Mouse (Mus musculus): Measurements from ENCODE around the gene Upp2. TPM values are rescaled to one million over a fixed set of nuclear protein-coding genes. Genes with fewer than 3 reads are reported as not detected.

Gene Upp2
- total RNA-seq, 2 experiments from 2014 or later = not detected

GRCm38 (mm10) chr2:58549960-58550359, 17.1 kb upstream of the Upp2 start:
- no peak for ATAC-seq (replicated peaks; ENCODE audit: low FRiP score, poor library complexity, severe bottlenecking)

- no peak for ATAC-seq (replicated peaks; ENCODE audit: low FRiP score, poor library complexity, severe bottlenecking)
These were observed 16.6 kb upstream of the Upp2 start for GRCm38 (mm10) chr2:58550488-58550887.

DNA sequence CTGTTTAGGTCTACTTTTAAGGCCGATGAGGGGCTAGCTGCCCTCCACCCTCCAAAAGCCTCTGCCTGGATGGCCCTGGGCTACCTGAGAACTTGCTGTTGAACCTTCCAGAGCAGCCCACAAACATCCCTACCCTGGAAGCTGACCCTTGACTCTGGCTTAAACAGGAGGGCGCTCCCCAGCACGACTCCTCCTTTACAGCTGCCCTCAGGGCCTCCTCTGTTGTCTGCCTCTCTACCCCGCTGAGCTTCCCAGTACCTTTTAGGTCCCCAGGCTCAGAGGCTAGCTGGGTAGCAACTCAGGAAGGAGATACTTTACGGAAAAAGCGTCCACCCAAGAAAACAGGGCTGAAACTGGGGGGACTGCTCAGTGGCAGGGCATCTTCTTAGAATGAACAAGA, 15.2 kb upstream of the Upp2 start:
- ATAC-seq (replicated peaks; ENCODE audit: low FRiP score, poor library complexity, severe bottlenecking) = no peak

- ATAC-seq (replicated peaks; ENCODE audit: low FRiP score, poor library complexity, severe bottlenecking) = no peak
These were observed 14.8 kb upstream of the Upp2 start for GRCm38 (mm10) chr2:58552296-58552695.

GRCm38 (mm10) chr2:58557045-58557845, 9.9 kb upstream of the Upp2 start:
- no peak for ATAC-seq (replicated peaks; ENCODE audit: low FRiP score, poor library complexity, severe bottlenecking)

GRCm38 (mm10) chr2:58562137-58562536, 5.0 kb upstream of the Upp2 start:
- no peak for ATAC-seq (replicated peaks; ENCODE audit: low FRiP score, poor library complexity, severe bottlenecking)

DNA sequence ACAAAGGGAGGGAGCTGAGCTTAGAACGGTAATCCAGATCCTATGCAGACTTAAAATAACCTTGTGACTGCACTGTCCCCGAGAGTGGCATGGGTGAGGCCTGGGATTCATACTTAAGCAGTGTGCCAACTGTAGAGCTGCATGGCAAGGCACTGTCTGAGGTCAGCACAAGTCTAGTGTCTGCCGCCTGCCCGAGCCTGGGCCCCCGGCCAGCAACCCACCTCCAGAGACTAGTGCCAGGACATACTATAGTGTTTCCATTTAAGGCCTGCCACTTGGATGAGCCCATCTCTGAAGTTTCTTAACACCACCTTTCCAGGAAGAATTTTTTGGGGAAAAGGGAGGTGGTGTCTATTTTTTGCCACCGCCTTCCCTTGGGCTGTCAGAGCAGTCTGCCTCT, 1.8 kb upstream of the Upp2 start:
- no peak for ATAC-seq (replicated peaks; ENCODE audit: low FRiP score, poor library complexity, severe bottlenecking)

- no peak for ATAC-seq (replicated peaks; ENCODE audit: low FRiP score, poor library complexity, severe bottlenecking)
These were observed 1.1 kb upstream of the Upp2 start for GRCm38 (mm10) chr2:58566049-58566409.

DNA sequence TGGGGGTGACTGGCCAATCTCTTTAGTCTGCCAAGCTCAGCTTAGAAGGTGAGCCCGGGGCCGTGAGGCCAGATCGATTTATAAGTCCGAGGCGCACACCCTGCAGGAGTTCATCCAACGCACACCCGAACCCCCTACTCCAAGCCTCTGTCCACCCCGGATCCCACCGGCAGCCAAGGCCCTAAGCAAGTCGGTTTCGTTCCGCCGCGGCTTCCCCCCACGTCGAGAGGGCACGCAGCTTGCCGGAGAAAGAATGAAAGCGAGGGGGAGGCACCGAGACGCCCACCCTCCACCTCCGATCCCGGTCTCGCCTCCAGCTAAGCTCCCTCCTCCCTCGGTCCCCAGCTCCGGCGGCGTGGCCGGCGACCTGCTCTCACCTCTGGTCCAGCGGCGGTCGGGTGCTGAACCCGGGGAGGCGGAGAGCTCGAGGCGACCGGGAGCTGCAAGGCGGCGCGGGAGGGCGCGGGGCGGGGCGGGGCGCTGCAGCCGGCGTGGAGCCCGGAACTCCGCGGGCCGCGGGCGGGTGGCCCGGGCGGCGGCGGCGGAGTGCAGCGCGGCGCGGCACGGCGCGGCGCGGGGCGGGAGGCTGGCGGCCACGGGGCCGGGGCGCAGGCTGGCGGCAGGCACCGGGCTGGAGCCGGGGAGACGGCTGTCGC, 560 bp upstream of the Upp2 start:
- no peak for ATAC-seq (replicated peaks; ENCODE audit: low FRiP score, poor library complexity, severe bottlenecking)

- ATAC-seq (replicated peaks; ENCODE audit: low FRiP score, poor library complexity, severe bottlenecking) = no peak
These were observed 995 bp downstream of the Upp2 start for GRCm38 (mm10) chr2:58567866-58568719.

- ATAC-seq (replicated peaks; ENCODE audit: low FRiP score, poor library complexity, severe bottlenecking) = no peak
These were observed 1.9 kb downstream of the Upp2 start for GRCm38 (mm10) chr2:58568841-58569645.

DNA sequence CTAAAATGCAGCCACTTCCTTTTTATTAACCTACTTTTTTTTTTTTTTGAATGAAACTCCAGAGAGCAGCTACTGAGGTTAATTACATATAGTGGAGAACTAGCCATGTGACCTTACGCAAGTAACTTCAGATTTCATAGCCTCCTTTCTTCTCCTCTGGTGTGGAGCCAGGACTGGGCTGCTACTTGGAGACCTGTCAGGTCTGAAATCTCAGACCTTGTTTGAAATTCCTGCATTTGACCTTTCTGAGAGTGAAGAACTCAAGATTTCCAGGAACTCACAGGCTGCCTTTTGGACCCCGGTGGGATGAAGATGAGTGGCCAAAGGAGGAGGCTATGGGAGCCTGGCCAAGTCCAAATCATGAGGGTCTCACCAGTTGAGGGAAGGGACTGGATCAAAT, 7.1 kb downstream of the Upp2 start:
- ATAC-seq (replicated peaks; ENCODE audit: low FRiP score, poor library complexity, severe bottlenecking) = no peak

GRCm38 (mm10) chr2:58586311-58586710, 19.2 kb downstream of the Upp2 start:
- ATAC-seq (replicated peaks; ENCODE audit: low FRiP score, poor library complexity, severe bottlenecking) = no peak

DNA sequence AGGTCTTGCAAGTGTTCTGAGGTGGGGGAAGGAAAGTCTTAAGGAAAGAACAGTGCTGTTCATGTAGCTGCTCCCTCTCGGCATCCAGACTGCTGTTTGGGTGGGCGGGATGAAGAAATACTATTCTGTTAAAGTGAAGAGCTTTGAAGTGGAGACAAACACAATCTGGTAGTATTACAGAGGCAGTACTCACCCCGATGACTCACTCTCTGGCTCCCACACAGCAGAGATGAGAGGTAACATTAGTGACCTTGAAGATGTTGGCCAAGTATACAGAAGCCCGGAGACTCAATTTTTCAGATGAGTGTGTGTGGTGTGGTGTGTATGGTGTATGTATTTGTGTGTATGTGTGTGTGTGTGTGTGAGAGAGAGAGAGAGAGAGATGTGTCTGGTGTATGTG, 22.5 kb downstream of the Upp2 start:
- no peak for ATAC-seq (replicated peaks; ENCODE audit: low FRiP score, poor library complexity, severe bottlenecking)

GRCm38 (mm10) chr2:58590055-58590454, 23.0 kb downstream of the Upp2 start:
- ATAC-seq (replicated peaks; ENCODE audit: low FRiP score, poor library complexity, severe bottlenecking) = no peak

- no peak for ATAC-seq (replicated peaks; ENCODE audit: low FRiP score, poor library complexity, severe bottlenecking)
These were observed 28.3 kb downstream of the Upp2 start for GRCm38 (mm10) chr2:58595350-58595749.

GRCm38 (mm10) chr2:58596774-58597342, 29.8 kb downstream of the Upp2 start:
- ATAC-seq (replicated peaks; ENCODE audit: low FRiP score, poor library complexity, severe bottlenecking) = no peak

GRCm38 (mm10) chr2:58597556-58597955, 30.5 kb downstream of the Upp2 start:
- ATAC-seq (replicated peaks; ENCODE audit: low FRiP score, poor library complexity, severe bottlenecking) = no peak

DNA sequence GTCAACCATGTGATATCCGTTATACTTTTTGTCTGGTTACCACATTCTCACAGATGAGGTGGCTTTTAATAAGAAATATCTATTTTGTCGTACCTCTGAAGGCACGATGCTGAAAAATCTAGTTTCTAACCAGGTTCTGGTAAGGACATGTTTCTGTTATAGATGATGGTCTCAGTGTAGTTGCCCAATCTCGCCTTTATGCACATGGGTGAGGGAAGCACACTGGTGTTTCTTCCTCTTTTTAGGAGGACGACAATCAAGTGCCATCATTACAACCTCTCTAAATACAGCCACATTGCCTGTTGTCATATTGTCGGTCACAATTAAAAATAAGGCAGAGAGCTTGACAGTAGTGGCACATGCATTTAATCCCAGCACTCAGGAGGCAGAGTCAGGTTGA, 32.5 kb downstream of the Upp2 start:
- no peak for ATAC-seq (replicated peaks; ENCODE audit: low FRiP score, poor library complexity, severe bottlenecking)

DNA sequence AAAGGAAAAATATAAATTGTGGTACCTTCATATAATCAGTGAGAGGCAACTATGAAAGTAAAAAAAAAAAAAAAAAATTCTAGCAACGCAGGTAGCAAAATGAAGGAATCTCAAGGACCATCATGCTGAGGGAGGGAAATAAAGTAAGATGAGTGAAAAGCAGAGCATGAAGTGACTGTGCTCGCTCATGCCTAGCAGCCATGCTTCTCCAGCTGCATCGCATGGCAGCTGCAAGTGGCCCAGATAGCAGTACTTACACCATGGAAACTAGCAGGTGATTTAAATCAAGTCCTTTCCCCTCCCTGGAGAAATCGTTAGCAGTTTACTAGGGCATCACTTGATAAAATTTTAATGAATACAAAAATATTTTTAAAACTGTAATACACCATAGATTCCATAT, 34.3 kb downstream of the Upp2 start:
- ATAC-seq (replicated peaks; ENCODE audit: low FRiP score, poor library complexity, severe bottlenecking) = no peak
